Mouse (Mus musculus): ENCODE results near the gene Tspan11.

Tspan11 gene

GRCm38 (mm10) chr6:127986357-127986756 lies 99.0 kb downstream of the Tspan11 start:
- in situ Hi-C loops (cut with MboI; ENCODE audit: low sequenced_read_pairs) = no loop called here

GRCm38 (mm10) chr6:127987374-127987773 lies 100.0 kb downstream of the Tspan11 start:
- in situ Hi-C loops (cut with MboI; ENCODE audit: low sequenced_read_pairs) = no loop called here

DNA sequence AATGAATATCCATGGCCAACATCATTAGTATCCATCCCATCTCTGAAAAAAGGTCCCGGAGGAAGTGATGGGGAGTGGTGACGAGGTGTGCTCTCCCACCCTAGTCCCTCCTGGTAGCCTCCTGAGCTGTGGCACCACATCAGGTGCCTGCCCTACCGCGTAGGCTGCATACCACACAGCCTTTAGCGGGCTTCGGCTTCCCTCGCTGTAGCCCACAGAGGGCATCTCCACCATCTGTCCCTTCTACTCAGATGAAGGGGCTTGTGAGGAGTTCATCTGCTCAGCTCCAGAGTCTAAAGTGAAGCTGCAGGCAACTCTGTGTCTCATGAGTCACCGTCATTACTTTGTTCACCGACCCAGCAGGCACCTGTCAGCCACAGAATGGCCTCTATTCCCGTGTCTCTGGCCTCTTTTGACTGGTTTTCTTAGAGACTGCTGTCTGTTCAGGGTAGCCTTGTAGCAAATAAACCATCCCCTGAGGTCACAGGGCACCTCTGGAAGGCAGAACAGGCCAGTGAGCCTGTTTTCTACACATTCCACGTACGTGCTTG lies 101.6 kb downstream of the Tspan11 start:
- in situ Hi-C loops (cut with MboI; ENCODE audit: low sequenced_read_pairs) = no loop called here

- in situ Hi-C loops (cut with MboI; ENCODE audit: low sequenced_read_pairs) = no loop called here
These were observed 102.3 kb downstream of the Tspan11 start for GRCm38 (mm10) chr6:127989624-127990212.

- in situ Hi-C loops (cut with MboI; ENCODE audit: low sequenced_read_pairs) = no loop called here
These were observed 104.3 kb downstream of the Tspan11 start for GRCm38 (mm10) chr6:127991509-127992176.

GRCm38 (mm10) chr6:127992993-127993392 lies 105.6 kb downstream of the Tspan11 start:
- in situ Hi-C loops (cut with MboI; ENCODE audit: low sequenced_read_pairs) = no loop called here

DNA sequence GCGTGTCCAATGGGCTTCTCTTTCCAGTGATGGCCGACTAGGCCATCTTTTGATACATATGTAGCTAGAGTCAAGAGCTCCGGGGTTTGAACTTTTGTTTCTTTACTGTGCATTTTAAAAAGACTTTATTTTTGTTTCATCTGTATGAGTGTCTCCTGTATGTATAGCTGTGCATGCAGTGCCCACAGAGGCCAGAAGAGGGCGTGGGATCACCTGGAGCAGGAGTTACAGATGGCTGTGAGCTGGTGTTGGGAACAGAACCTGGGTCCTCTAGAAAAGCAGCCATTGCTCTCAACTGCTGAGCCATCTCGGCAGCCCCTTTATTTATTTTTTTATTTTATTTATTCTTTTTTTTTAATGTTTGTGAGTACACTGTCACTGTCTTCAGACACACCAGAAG lies 109.5 kb downstream of the Tspan11 start:
- in situ Hi-C loops (cut with MboI; ENCODE audit: low sequenced_read_pairs) = no loop called here

GRCm38 (mm10) chr6:127999118-127999517 lies 111.7 kb downstream of the Tspan11 start:
- in situ Hi-C loops (cut with MboI; ENCODE audit: low sequenced_read_pairs) = no loop called here

GRCm38 (mm10) chr6:128000777-128001176 lies 113.4 kb downstream of the Tspan11 start:
- in situ Hi-C loops (cut with MboI; ENCODE audit: low sequenced_read_pairs) = no loop called here

DNA sequence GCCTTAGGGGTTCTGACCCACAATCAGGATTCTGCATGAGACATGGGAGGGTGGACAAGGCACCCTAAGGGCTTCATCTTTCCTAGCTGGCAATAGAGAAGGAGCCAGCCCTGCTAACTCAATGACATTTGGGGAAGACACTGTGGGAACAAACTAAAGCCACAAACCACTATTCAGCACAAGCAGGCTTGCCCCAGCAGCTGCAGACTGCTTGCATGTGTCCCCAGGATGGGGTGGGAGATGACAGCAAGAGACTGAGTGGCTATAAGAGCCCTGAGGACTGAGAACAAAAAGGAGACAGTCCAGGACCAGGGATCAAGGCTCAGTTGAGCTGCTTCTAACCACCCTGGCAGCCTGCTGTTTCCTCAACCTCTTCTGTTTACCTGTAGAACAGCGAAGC lies 114.2 kb downstream of the Tspan11 start:
- in situ Hi-C loops (cut with MboI; ENCODE audit: low sequenced_read_pairs) = no loop called here

DNA sequence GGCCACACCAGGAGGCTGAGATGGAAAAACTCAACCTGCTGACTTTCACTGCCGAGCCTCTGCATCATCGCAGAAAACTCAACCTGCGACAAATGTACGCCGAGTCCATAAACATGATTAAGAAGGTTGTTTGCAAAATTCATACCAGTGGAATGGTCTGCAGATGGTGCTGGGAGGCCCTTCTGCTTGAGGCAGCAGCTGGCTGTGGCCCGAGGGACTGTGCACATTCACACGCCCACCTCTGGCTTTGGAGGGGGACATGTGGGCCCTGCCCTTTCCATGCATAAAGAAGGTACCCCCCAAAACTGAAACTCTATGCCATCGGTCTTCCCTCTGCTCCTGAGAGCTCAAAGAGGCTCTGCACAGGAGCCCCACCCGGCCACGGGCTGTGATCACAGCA lies 114.7 kb downstream of the Tspan11 start:
- in situ Hi-C loops (cut with MboI; ENCODE audit: low sequenced_read_pairs) = no loop called here

- in situ Hi-C loops (cut with MboI; ENCODE audit: low sequenced_read_pairs) = no loop called here
These were observed 115.3 kb downstream of the Tspan11 start for GRCm38 (mm10) chr6:128002667-128003066.

GRCm38 (mm10) chr6:128003542-128003941 lies 116.2 kb downstream of the Tspan11 start:
- in situ Hi-C loops (cut with MboI; ENCODE audit: low sequenced_read_pairs) = no loop called here

All from CH12F3 (cell line).